Mouse (Mus musculus) liver, embryonic 14.5 days (tissue): ENCODE measurements around the gene Sltm. TPM values are rescaled to one million over a fixed set of nuclear protein-coding genes. Genes with fewer than 3 reads are reported as not detected.
"Not testable (repeated sequence)": the region's sequence is repeated elsewhere in the genome, so short reads cannot be mapped to it uniquely, and the experiment has no call there.

Experiments
- ATAC-seq: fragments of 200-750 bp; cut with Nextera tagmentation; 2 replicates; pipeline ENCODE4 v1.8.0; 2017; ENCODE audit warnings: moderate number of reproducible peaks, mild to moderate bottlenecking, moderate library complexity; ENCODE audit not compliant: insufficient read depth
- DNase-seq, 3 experiments: peaks; one replicate each; pipeline ENCODE4 v3.0.0-alpha.2; 2012 to 2013; ENCODE audit warnings: low read depth in 3 of 3, low spot score in 3 of 3
- H3K27ac ChIP-seq: fragments of 300-500 bp; sonication (generic); 2 replicates; pipeline ENCODE4 v1.5.1; 2014; ENCODE audit warnings: moderate library complexity, mild to moderate bottlenecking, control low read depth, inconsistent platforms
- H3K27me3 ChIP-seq: fragments of 300-500 bp; sonication (generic); 2 replicates; pipeline ENCODE4 v1.6.1; 2014; ENCODE audit warnings: mild to moderate bottlenecking, low read length, moderate library complexity; ENCODE audit not compliant: control insufficient read depth, insufficient read depth
- H3K36me3 ChIP-seq: fragments of 300-500 bp; sonication (generic); replicated peaks from 2 replicates; pipeline ENCODE4 v1.6.1; 2014; ENCODE audit warnings: low read depth; ENCODE audit not compliant: control insufficient read depth, insufficient read depth
- H3K4me1 ChIP-seq, 2 experiments: fragments of 200-500 bp in 1 of 2; fragments of 300-500 bp in 1 of 2; sonication (generic) in 1 of 2; replicated peaks; 2 replicates each; pipeline ENCODE4 v1.6.1; 2012 to 2014; ENCODE audit warnings: antibody characterized with exemption in 1 of 2, inconsistent platforms in 1 of 2, low read length in 1 of 2; ENCODE audit not compliant: control insufficient read depth in 2 of 2, insufficient read depth in 2 of 2
- H3K4me2 ChIP-seq: fragments of 300-500 bp; sonication (generic); 2 replicates; pipeline ENCODE4 v1.6.1; 2014; ENCODE audit warnings: low read depth, mild to moderate bottlenecking, control low read depth, moderate library complexity
- H3K4me3 ChIP-seq, 2 experiments: fragments of 200-500 bp in 1 of 2; fragments of 300-500 bp in 1 of 2; sonication (generic) in 1 of 2; 2 replicates each; pipeline ENCODE4 v1.5.1; 2012 to 2014; ENCODE audit warnings: low read depth in 2 of 2, low read length in 2 of 2, mild to moderate bottlenecking in 2 of 2, control low read depth in 1 of 2, inconsistent platforms in 1 of 2, moderate library complexity in 1 of 2; ENCODE audit not compliant: insufficient read depth in 1 of 2
- H3K9ac ChIP-seq: fragments of 300-500 bp; sonication (generic); replicated peaks from 2 replicates; pipeline ENCODE4 v1.6.1; 2014; ENCODE audit warnings: mild to moderate bottlenecking, control low read depth, moderate library complexity
- H3K9me3 ChIP-seq: fragments of 300-500 bp; sonication (generic); 2 replicates; pipeline ENCODE4 v1.6.1; 2016; ENCODE audit warnings: low read length, mixed read lengths; ENCODE audit not compliant: control insufficient read depth
- CTCF ChIP-seq: IDR thresholded peaks from 2 replicates; pipeline ENCODE4 v1.5.1; 2016; ENCODE audit warnings: antibody characterized with exemption, low read depth, control low read depth
- EP300 ChIP-seq: IDR thresholded peaks from 2 replicates; pipeline ENCODE4 v1.6.1; 2016; ENCODE audit warnings: antibody characterized with exemption, low read depth
- WGBS: fragments of 180-500 bp; shearing (Covaris S2); extraction: QIAGEN DNeasy Blood & Tissue Kit; methylation state at CpG from one replicate; pipeline ENCODE4 v1.1.7; 2014; ENCODE audit not compliant: insufficient replicate concordance; 5-methylcytosine and 5-hydroxymethylcytosine counted together
- polyA plus RNA-seq, 2 experiments: library from polyadenylated mRNA; depleted of rRNA in 1 of 2; stranded (reverse) in 1 of 2; unstranded in 1 of 2; fragments of >200 nt; fragmentation: Nextera tagmentation in 1 of 2; extraction: Ambion mirVana in 1 of 2; gene quantifications; 2 replicates each; pipeline versions ENCODE4 v1.2.1 to v1.2.3; 2012 to 2014

Sltm gene
- polyA plus RNA-seq, 2 experiments, result 12.7 to 17.2 TPM

DNA sequence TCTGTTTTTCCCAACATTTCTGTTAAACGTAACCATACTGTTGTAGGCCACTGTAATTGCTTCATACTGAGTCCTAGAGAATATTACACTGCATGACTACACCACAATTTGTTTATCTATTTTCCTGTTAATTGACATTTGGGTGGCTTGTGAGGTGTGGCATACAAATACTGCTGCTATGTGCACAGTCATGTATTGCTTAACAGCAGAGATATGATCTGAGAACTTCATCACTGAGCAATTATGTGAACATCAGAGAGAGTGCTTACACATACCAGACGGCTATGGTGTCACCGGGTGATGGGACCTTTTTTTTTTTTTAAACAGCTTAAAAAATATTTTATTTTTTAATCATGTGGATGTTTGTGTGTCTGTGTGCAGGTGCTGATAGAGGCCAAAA lies 9.2 kb upstream of the Sltm start:
- Histone ChIP-seq H3K4me1 (no peaks in the 10 kb centered on the region), H3K27ac (no peak overlapping the region), H3K36me3 (no peaks in the 10 kb centered on the region), H3K27me3 (no peaks in the 10 kb centered on the region), H3K4me2 (no peak overlapping the region), H3K4me3 (no peak overlapping the region), H3K9ac (no peak overlapping the region), H3K9me3 (no peaks in the 10 kb centered on the region)
- ATAC-seq (no peak), DNase-seq (no peak)
- WGBS, result 57% methylated on average over 3 of the region's 3 CpGs
- no peak for TF ChIP-seq EP300
- TF ChIP-seq CTCF, result no peak

DNA sequence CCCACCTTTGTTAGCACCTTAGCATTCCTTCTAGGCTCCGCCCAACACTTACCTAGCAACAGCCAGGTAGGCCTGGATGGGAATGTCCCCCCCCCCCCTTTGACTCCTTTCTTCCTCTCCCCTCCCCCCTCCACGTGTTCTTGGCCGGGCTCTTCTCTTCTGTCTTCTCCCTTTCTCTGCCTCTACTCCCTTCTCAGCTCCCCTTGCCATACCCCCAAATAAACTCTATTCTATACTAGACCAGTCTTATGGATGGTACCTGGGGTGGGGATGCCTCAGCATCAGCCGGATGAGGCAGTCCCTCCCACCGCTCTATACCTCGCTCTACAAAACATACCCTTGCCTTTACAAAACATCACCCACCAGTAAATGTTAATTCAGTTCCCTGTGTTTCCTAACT lies 970 bp upstream of the Sltm start:
- Histone ChIP-seq H3K27me3 (no peaks in the 10 kb centered on the region), H3K4me1 (peaks cover 4 to 9% of the 10 kb centered on the region in 2 experiments; a peak in 3 of 4 replicates), H3K36me3 (no peaks in the 10 kb centered on the region), H3K27ac (no peak overlapping the region), H3K9ac (no peak overlapping the region; the same call in 1 of the 2 replicates), H3K9me3 (no peaks in the 10 kb centered on the region), H3K4me2 (peak overlapping the region; percentile 85), H3K4me3 (peak overlapping the region; percentile 77 to 95)
- ATAC-seq (no peak), DNase-seq (no peak)
- WGBS, result 14% methylated on average over 6 of the region's 6 CpGs
- TF ChIP-seq CTCF (no peak), EP300 (no peak)

DNA sequence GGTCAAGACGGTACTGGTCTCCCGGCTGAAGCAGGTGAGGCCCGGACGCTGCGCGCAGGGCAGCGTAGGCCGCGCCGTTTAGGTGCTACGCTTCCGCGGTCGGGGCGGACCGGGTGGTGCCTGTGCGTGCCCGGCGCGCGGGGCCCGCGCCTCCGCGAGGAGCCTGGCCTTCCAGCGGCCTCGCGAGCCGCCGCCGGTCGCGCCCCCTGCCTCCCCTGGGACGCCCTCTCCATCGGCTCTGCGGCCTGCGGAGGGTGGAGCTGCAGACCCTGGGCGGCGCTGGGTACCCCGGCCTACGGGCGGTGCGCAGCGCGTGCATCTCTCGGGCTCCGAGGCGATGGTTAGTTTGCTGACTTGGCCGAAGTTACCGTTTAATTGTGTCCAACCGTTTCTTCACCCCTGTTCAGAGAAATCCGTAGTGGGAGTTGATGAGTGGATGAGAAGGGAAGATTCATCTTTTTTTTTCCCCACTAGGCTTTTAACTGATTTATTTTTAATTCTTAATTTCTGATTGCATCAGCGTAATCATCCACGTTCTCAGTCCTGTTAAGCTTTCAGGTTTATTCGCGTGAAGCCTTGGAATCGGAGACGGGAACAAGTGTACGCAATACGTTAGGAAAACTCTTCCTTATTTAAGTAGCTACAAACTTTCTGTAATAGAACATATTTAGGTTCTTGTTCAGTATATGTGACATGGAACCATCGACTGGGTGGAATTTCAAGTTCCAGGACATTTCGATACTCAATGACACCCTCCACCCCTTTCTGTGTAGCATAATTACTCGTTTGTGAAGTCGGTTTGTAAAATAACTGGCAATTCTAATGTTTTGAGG lies 710 bp downstream of the Sltm start:
- no peak for TF ChIP-seq CTCF
- TF ChIP-seq EP300, result no peak
- Histone ChIP-seq H3K9ac (peak overlapping the region; percentile 94), H3K27me3 (no peaks in the 10 kb centered on the region), H3K9me3 (no peaks in the 10 kb centered on the region), H3K4me2 (peak overlapping the region; percentile 85), H3K4me3 (peak overlapping the region; percentile 83 to 95), H3K27ac (peak overlapping the region; percentile 97), H3K4me1 (peaks cover 4 to 9% of the 10 kb centered on the region in 2 experiments; a peak in 3 of 4 replicates), H3K36me3 (no peaks in the 10 kb centered on the region; the same call in 1 of the 2 replicates)
- peak; percentile 14 to 50 (median 36) for DNase-seq
- peak; percentile 80 for ATAC-seq
- 1% methylated on average over 60 of the region's 64 CpGs for WGBS

DNA sequence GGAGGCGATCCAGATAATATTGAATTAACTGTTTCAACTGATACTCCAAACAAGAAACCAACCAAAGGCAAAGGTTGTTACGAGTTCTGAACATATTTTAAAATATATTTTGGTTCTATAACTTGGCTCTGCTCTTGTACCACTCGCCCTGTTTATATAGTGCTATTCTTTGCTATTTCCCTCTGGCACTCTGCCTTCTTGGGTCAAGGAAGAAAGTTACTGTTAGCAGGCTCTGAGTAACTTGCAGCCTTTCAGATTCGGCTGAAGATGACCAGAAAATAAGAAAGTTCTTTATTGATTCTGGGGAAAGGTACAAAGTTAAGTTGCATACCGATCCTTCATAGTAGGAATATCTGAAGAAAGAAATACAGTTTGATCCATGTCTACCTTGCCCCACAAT lies 1.4 kb downstream of the Sltm start:
- Histone ChIP-seq H3K27ac (no peak overlapping the region), H3K4me3 (peak overlapping the region; percentile 83 to 95; a peak in 3 of 4 replicates)

DNA sequence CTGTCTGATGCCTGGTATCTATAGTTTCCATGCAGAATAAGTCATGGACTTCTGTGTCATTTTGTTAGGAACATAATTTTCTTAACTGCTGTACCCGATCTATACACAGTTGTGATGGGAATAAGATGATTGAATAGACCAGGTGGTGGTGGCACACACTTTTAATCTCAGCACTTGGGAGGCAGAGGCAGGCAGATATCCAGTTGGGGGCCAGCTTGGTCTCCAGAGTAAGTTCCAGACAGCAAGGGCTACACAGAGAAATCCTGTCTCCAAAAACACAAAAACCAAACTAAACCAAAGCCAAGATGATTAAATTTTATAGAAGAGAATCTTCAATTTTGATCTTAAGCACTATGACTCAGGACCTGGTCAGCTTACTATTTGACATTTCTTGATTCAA lies 2.3 kb downstream of the Sltm start:
- no peak for DNase-seq
- H3K4me1 ChIP-seq, result peaks cover 4 to 9% of the 10 kb centered on the region in 2 experiments; a peak in 3 of 4 replicates

More for the DNA sequence above, 1.4 kb downstream of the Sltm start:
- H3K9me3 ChIP-seq, result no peaks in the 10 kb centered on the region
- H3K4me2 ChIP-seq, result peak overlapping the region; percentile 85
- ATAC-seq, result no peak
- TF ChIP-seq CTCF, result no peak
- peak overlapping the region; percentile 94 for H3K9ac ChIP-seq
- DNase-seq, result no peak
- H3K36me3 ChIP-seq, result no peaks in the 10 kb centered on the region; the same call in 1 of the 2 replicates
- H3K27me3 ChIP-seq, result no peaks in the 10 kb centered on the region
- 39% methylated on average over 5 of the region's 5 CpGs for WGBS
- peaks cover 4 to 9% of the 10 kb centered on the region in 2 experiments; a peak in 3 of 4 replicates for H3K4me1 ChIP-seq

DNA sequence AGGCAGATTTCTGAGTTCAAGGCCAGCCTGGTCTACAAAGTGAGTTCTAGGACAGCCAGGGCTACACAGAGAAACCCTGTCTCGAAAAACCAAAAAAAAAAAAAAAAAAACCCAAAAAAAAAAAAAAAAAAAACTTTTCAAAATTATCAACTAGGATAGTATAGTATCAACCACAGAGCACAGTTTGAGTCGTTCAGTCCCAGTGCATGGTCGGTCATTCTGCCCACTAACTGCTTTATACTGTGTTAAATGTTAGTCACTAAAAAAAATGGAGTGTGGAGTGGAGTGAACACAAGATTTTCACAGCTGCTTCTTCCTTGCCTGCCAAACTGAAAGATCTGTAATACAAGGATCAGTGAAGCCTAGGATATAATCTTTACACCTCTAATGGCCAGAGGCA lies 4.0 kb downstream of the Sltm start:
- H3K36me3 ChIP-seq, DNase-seq, ATAC-seq, H3K27me3 ChIP-seq, H3K9ac ChIP-seq, H3K4me1 ChIP-seq, H3K4me3 ChIP-seq, H3K27ac ChIP-seq, H3K4me2 ChIP-seq, H3K9me3 ChIP-seq: not testable (repeated sequence)
- WGBS, result 44% methylated on average over 3 of the region's 3 CpGs

More for the DNA sequence above, 2.3 kb downstream of the Sltm start:
- TF ChIP-seq EP300 (no peak), CTCF (no peak)
- WGBS, result 43% methylated on average over 1 of the region's 1 CpGs
- H3K9ac ChIP-seq, result no peak overlapping the region
- no peak overlapping the region for H3K4me3 ChIP-seq
- no peaks in the 10 kb centered on the region for H3K27me3 ChIP-seq
- H3K27ac ChIP-seq, result no peak overlapping the region
- ATAC-seq, result no peak
- H3K4me2 ChIP-seq, result peak overlapping the region; percentile 85; the same call in 1 of the 2 replicates
- no peaks in the 10 kb centered on the region for H3K9me3 ChIP-seq
- no peaks in the 10 kb centered on the region; the same call in 1 of the 2 replicates for H3K36me3 ChIP-seq
